Mouse (Mus musculus): ENCODE results near the gene Mdga1.

DNA sequence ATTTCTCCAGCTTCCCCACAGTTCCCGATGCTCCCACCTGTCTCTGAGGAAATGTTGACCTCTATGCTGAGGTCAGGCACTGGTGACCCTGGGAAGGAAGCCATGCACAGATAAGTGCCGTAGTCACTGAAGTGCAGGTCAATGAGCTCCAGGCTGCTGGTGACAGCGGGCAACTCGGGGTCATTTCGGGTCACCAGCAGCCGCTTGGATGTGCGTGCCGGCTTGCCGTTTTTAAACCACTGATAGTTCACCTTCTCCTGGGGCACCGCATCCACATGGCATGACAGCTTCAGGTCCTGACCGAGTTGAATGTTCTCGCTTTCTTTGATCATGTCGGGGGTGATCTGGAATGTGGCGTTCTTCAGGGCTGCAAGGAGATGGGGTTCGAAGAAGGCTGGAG lies 123.6 kb downstream of the Mdga1 start:
- no peak for TF ChIP-seq CTCF (IDR thresholded peaks at IDR 0.05; ENCODE audit: control insufficient read depth, insufficient read depth, insufficient read length)
- TF ChIP-seq MYOG (IDR thresholded peaks at IDR 0.05; ENCODE audit: control insufficient read depth, extremely low read depth, insufficient read length), result no peak
- TF ChIP-seq USF1 (IDR thresholded peaks at IDR 0.05; ENCODE audit: low read depth), result no peak
- no peak for TF ChIP-seq MYOD1 (IDR thresholded peaks at IDR 0.05; ENCODE audit: control insufficient read depth, insufficient read length, low read depth)
- TF ChIP-seq MAX (IDR thresholded peaks at IDR 0.05), result no peak
- TF ChIP-seq CEBPB (IDR thresholded peaks at IDR 0.05; ENCODE audit: low read depth), result no peak
- no peak for TF ChIP-seq FOSL1 (IDR thresholded peaks at IDR 0.05; ENCODE audit: insufficient read depth, low read length, poor library complexity, severe bottlenecking)
